Mouse (Mus musculus): ENCODE results near the gene Gm13305. TPM values are rescaled to one million over a fixed set of nuclear protein-coding genes. Genes with fewer than 3 reads are reported as not detected.
"Not testable (repeated sequence)": the region's sequence is repeated elsewhere in the genome, so short reads cannot be mapped to it uniquely, and the experiment has no call there.

The Gm13305 gene
- total RNA-seq (2021): 1 to 10 TPM in 1 of 2 experiments, not detected in 1; 1.6 TPM
- long read RNA-seq, experiment 1: 0 reads
- long read RNA-seq, experiment 2: 0 reads

- DNase-seq (ENCODE audit: low spot score in 2 of 2): not testable (repeated sequence)
Observed at GRCm38 (mm10) chr4:42168503-42168902, at the start of gene Gm13305. TSS of gene Gm13305 (minus strand) at chr4:42168603.

- not testable (repeated sequence) for DNase-seq (ENCODE audit: low spot score in 2 of 2)
Observed at GRCm38 (mm10) chr4:42184980-42185372, 16.6 kb upstream of the Gm13305 start.

GRCm38 (mm10) chr4:42184324-42184979, 16.0 kb upstream of the Gm13305 start:
- not testable (repeated sequence) for DNase-seq (ENCODE audit: low spot score in 2 of 2)

GRCm38 (mm10) chr4:42183234-42184197, 15.1 kb upstream of the Gm13305 start:
- not testable (repeated sequence) for DNase-seq (ENCODE audit: low spot score in 2 of 2)

- not testable (repeated sequence) for DNase-seq (ENCODE audit: low spot score in 2 of 2)
Observed at GRCm38 (mm10) chr4:42178243-42178642, 9.8 kb upstream of the Gm13305 start.

GRCm38 (mm10) chr4:42153136-42153535, 15.3 kb downstream of the Gm13305 start, which contains the start of gene Gm13306:
TSS of gene Gm13306 (plus strand) at chr4:42153436.
- DNase-seq (ENCODE audit: low spot score in 2 of 2): not testable (repeated sequence)

- not testable (repeated sequence) for DNase-seq (ENCODE audit: low spot score in 2 of 2)
Observed at GRCm38 (mm10) chr4:42114517-42114916, 53.9 kb downstream of the Gm13305 start, which contains the start of gene Gm13304. TSS of gene Gm13304 (plus strand) at chr4:42114817.

Other genes with a start within 250 kb of the Gm13305 start
- gene Gm20878, start 227.0 kb downstream of the Gm13305 start, total RNA-seq (2021): 1 to 10 TPM; 4.6 to 6.3 TPM
- gene Fam205a4, start 202.5 kb downstream of the Gm13305 start, total RNA-seq (2021): 1 to 10 TPM; 1.0 to 1.1 TPM
- not detected for gene Gm21093, start 133.9 kb downstream of the Gm13305 start, total RNA-seq (2021)
- not detected for gene Gm3893, start 77.4 kb downstream of the Gm13305 start, total RNA-seq (2021)
- gene Gm13304, start 53.8 kb downstream of the Gm13305 start, total RNA-seq (2021): 1 to 10 TPM; 2.0 to 5.4 TPM
- gene Gm13306, start 15.2 kb downstream of the Gm13305 start, total RNA-seq (2021): 10 to 100 TPM in 1 of 2 experiments, not detected in 1; 11.4 TPM
- under 1 TPM; 0.35 to 0.73 TPM for gene Gm10600, start 72.0 kb upstream of the Gm13305 start, total RNA-seq (2021)
- not detected for gene Ccl21b, start 87.2 kb upstream of the Gm13305 start, total RNA-seq (2021)
- not detected for gene Gm21953, start 125.7 kb upstream of the Gm13305 start, total RNA-seq (2021)
- not detected for gene Fam205a3, start 149.7 kb upstream of the Gm13305 start, total RNA-seq (2021)